In the genomic region with DNA sequence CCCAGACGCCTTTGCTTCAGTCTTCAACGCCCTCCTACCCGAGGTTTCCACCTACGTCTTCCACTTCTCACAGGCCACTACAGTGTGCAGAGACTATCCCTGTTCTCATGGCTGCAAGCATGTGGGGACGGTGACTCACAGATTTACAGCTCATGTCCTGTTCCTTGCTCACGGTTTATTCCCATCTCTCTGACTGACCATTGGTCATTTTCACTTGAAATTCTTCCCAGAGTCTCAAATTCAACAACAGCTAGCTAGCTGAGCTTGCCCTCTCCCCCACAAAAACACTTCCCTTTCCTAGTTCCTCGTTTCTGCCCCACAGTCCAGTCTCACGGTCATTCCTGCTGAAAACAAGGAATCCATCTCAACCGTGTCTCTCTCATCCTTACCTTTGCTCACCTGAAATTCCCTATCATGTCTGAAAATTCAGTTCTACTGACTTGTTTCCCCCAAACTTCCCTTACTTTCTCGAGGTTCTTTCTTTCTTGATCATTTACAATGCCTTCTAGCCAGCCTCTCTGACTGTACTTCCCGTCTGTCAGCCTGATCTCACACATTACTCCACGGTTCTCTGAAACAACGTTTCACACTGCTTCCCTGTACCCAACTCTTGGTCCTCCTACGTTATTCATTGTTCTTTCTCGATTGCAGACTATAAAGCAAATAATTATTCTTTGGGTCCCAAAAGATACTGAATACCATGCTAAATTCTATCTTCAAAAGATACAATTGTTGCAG, we compare ENCODE assay signal across 18 mouse cellular contexts.
DNase-seq lines count a peak whose midpoint lies in the region; ATAC-seq and TF ChIP-seq lines count a peak whose summit lies in the region.
"Had no signal": no experiment of that assay in that cellular context is flagged by ENCODE, and none has a peak within 500 bp of the region (broad histone marks: within the 10 kb centered on the region; RNA-seq: fewer than 3 reads in every experiment).

No protein-coding gene starts in this region.

- peak; percentile 91 for ATAC-seq in megakaryocyte, adult 5-6 weeks (ENCODE audit: poor library complexity, severe bottlenecking)
- ATAC-seq in erythroid progenitor cell, adult 5-6 weeks (replicated peaks; ENCODE audit: low FRiP score, poor library complexity, severe bottlenecking), result no peak
- ATAC-seq: activated CD4-positive, CD25-positive, alpha-beta regulatory T cell, adult 4 months; forebrain, embryonic 16.5 days had no signal

- no peak for TF ChIP-seq POLR2A in bone marrow macrophage, adult 2 months (IDR thresholded peaks at IDR 0.05; ENCODE audit: borderline replicate concordance, low read depth, low read length)

- peak overlapping the region; percentile 81 for H3K27ac ChIP-seq in bone marrow macrophage, adult 2 months (ENCODE audit: insufficient read depth, low read depth, low read length)
- H3K27ac ChIP-seq: embryonic facial prominence, embryonic 12.5 days; hindbrain, embryonic 12.5 days; layer of hippocampus, adult 2 months; lung, embryonic 15.5 days; stomach, embryonic 15.5 days had no signal

- TF ChIP-seq CTCF in bone marrow macrophage, adult 2 months (IDR thresholded peaks at IDR 0.05; ENCODE audit: low read depth, low read length), result no peak

- peak; percentile 12 to 45 for DNase-seq in heart, adult 18-20 months
- no peak for DNase-seq in heart, postnatal 25 days (ENCODE audit: low spot score)
- peak; percentile 19 to 20 for DNase-seq in lung, adult 18-20 months
- no peak for DNase-seq in lung, postnatal 14 days
- no peak for DNase-seq in cerebellum, postnatal 4 days (ENCODE audit: low spot score in 2 of 2)
- DNase-seq: cerebellum, postnatal 14 days; kidney, adult 18-20 months; thymus, postnatal 14 days had no signal

- intact Hi-C loops in heart, postnatal 25 days (cut with DNase I), result no loop called here

- peaks cover 16% of the 10 kb centered on the region for H3K4me1 ChIP-seq in bone marrow macrophage, adult 2 months (ENCODE audit: control insufficient read depth, insufficient read depth, low read length)
- H3K4me1 ChIP-seq: embryonic facial prominence, embryonic 12.5 days; hindbrain, embryonic 12.5 days; lung, embryonic 15.5 days; stomach, embryonic 15.5 days had no signal

- peak overlapping the region; percentile 30 for H3K4me3 ChIP-seq in bone marrow macrophage, adult 2 months (ENCODE audit: insufficient read depth, low read length)
- H3K4me3 ChIP-seq: embryonic facial prominence, embryonic 12.5 days; hindbrain, embryonic 12.5 days; layer of hippocampus, adult 2 months; lung, embryonic 15.5 days; stomach, embryonic 15.5 days had no signal

Comparison
In these comparisons a context has a peak if more than half of its experiments do, and no peak if none do; other contexts are left out.
1. DNase-seq: peak in heart, adult 18-20 months (2 of 2) and lung, adult 18-20 months (2 of 2); none in heart, postnatal 25 days (single experiment), lung, postnatal 14 days (single experiment) and cerebellum, postnatal 4 days (0 of 2).